Mouse (Mus musculus): ENCODE results near the gene Olfr1239.

Gene Olfr1239

GRCm38 (mm10) chr2:89420307-89420706 is at the start of gene Olfr1239:
TSS of gene Olfr1239 (minus strand) at chr2:89420407.
- DNase-seq (ENCODE audit: low spot score in 2 of 2), result no peak

- DNase-seq (ENCODE audit: low spot score in 2 of 2), result no peak
Measured at GRCm38 (mm10) chr2:89442900-89443299, 22.7 kb upstream of the Olfr1239 start, which contains the start of gene Olfr1240. TSS of gene Olfr1240 (minus strand) at chr2:89443000.

GRCm38 (mm10) chr2:89414557-89414956 is 5.7 kb downstream of the Olfr1239 start:
- DNase-seq (ENCODE audit: low spot score in 2 of 2), result no peak

GRCm38 (mm10) chr2:89409576-89409975 is 10.6 kb downstream of the Olfr1239 start, which contains the start of gene Olfr1238:
TSS of gene Olfr1238 (minus strand) at chr2:89409676.
- no peak for DNase-seq (ENCODE audit: low spot score in 2 of 2)

GRCm38 (mm10) chr2:89400882-89401281 is 19.3 kb downstream of the Olfr1239 start:
- DNase-seq (ENCODE audit: low spot score in 2 of 2), result no peak

Data from urinary bladder, adult 18-20 months (tissue).